Mouse (Mus musculus): Measurements from ENCODE around the gene Astn2.

The Astn2 gene

GRCm38 (mm10) chr4:65832971-65833370, 571.4 kb downstream of the Astn2 start:
- DNase-seq: no peak

DNA sequence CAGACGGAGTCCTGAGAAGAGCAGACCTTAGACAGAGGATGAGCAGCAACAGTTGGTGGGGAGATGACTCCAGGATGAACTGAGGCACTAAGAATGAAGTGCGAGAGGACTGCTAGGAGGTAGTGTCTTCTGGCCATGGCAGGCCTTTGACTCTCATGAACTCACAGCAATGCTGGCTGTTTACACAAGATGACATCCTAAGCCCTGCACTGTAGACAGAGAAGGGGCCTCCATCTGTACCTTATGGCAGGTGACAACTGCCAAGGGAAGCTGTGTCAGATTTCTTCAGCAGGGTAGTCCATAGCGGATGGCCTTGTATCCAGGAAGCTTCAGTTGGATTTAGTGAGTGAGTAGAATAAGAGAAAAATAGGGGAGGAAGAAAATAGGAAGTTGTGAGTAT, 572.5 kb downstream of the Astn2 start:
- DNase-seq: no peak

DNA sequence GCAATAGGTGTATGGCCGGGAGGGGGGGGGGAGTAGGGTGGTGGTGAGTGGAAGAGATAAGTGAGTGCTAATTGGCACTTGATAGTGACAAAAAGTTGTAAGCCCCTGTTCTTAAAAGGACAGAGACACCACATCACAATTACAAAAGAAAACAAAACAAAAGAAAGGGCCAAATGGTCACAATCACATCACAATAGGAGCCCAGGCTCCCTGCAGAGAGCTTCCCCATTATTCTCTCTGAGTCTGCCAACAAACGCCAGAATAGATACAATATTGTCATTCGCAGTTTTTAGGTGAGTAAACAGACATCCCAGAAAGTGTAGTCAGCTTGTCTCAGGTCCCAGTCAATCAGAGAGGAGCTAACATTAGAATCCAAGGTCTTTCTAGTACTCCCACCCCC, 573.9 kb downstream of the Astn2 start:
- DNase-seq: peak in 1 of 2 experiments; percentile 43

- DNase-seq: no peak
These were observed 583.3 kb downstream of the Astn2 start for GRCm38 (mm10) chr4:65821070-65821469.

- no peak for DNase-seq
These were observed 584.2 kb downstream of the Astn2 start for GRCm38 (mm10) chr4:65820236-65820635.

GRCm38 (mm10) chr4:65819835-65820234, 584.6 kb downstream of the Astn2 start:
- DNase-seq: no peak

- DNase-seq: peak; percentile 67 to 75
These were observed 590.3 kb downstream of the Astn2 start for GRCm38 (mm10) chr4:65814176-65814535.

- no peak for DNase-seq
These were observed 590.8 kb downstream of the Astn2 start for GRCm38 (mm10) chr4:65813500-65814175.

DNA sequence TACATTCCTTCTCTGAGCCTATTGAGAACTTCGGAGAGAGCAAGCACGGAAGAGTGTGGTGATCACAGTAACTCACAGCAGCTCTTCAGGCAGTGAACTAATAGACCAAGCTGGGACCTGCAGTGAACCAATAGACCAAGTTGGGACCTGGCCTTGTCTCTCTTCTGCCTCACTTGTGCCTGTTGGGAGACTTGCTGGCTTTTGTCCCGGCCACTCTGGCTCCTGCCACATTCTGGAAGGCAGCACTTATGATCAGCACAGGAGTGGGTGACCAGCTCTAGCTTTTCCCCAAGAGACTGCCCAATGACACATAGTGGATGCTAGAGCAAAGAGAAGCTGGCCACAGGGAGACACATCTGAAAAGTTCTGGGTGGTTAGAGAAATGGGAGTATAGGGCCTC, 597.1 kb downstream of the Astn2 start:
- peak; percentile 61 to 72 for DNase-seq

- DNase-seq: peak; percentile 16 to 35
These were observed 603.2 kb downstream of the Astn2 start for GRCm38 (mm10) chr4:65801204-65801603.

DNA sequence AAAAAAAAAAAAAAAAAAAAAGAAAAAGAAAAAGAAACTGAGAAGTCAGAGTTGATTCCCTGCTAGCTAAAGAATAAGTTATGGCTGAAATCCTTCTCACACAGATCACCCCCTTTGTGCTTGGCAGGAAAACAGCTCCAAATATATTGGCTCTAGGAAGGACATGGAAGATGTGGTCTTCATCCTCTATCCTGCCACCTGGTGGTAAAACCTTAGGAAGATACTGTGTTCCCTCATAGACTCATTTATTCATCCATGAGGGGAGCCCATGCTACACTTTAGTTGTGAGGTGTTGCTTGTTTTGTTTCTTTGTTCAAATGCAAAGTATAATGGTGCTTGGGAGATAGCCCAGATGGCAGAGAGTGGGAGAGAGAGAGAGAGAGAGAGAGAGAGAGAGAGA, 613.4 kb downstream of the Astn2 start:
- peak; percentile 11 to 44 for DNase-seq

DNA sequence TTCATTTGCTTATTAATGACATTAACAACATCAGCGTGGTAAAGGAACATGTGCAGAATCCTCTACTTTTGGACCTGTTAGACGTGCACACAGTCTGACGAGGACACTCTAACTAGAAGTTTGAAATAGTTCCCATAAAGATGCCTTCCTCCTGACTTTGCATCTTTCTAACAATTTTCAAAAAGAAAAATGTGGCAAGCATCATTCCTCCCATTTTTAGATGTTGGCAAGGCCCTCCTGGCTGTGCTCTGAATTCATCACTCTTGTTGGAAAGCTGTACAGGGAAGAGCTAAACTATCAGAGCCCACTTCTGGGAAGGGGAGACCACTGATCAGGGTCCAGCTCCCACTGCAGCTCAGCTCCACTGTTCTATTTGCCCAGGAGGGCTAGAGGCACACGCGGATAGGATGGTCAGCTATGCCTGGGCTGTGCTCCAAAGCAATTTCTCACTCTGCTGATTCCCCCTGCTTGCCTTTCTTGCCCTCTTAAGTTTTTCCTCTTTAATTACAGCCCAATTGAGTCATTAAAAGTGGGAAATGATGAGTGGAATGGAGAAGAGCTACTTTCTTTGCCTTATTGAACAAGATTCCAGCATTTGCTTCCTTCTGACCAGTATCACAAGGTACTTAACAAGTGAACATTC, 630.9 kb downstream of the Astn2 start:
- peak; percentile 46 to 60 for DNase-seq

GRCm38 (mm10) chr4:65770952-65771351, 633.5 kb downstream of the Astn2 start:
- no peak for DNase-seq

DNA sequence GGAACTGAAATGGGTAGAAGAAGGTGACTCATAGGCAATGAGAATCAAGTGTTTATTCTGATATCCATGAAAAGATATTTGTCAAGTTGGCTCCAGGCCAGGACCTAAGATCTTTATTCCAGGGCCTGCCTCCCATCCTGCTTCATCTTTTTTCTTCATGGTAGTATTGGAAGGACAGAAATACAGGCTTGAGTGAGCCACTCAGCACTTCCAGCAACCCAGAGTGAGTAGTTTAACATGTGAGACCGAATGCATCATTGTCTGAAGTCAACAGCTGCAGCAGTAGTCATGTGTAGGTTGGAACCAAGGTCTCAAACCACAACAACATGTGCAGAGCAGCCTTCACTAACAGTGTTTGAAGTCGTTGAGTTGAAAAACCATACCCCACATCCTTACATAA, 636.5 kb downstream of the Astn2 start:
- DNase-seq: no peak

DNA sequence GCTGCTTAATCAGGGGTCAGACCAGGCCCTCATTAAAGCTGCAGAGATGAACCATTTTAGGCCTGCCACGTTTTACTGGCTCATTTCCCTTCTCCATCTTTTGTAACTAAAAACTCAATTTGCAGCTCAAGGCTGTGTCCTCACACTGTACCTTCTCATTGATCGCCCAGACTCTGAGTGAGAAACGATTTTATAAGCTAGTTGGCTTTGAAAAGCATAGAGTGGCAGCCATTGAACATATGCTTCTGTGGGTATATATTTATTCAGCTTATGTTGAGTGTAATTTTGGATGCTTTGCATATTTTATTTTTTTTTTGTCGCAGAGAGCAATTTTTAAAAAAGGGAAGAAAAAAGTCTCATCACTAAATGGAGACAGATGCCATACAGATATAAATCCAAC, 637.0 kb downstream of the Astn2 start:
- no peak for DNase-seq

GRCm38 (mm10) chr4:65765312-65765711, 639.1 kb downstream of the Astn2 start:
- no peak for DNase-seq

GRCm38 (mm10) chr4:65764275-65764674, 640.1 kb downstream of the Astn2 start:
- peak; percentile 20 to 49 for DNase-seq

DNA sequence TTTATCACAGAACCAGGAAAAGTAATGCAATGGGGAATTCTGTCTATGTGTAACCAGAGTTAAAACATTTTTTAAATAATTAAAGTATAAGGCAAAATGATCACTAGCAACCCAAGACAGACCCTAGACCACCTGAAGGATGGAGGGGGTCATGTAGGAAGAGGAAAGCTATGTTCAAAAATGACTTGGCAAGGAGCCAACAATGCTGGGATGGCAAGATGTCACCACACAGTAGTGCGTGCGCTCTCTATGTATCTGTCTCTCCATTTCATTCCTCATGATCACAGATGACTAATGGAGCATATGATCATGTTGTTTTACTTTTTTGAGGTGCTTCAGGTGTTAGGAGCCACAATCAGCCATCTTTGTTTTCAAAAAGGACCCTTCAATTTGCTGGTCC, 640.6 kb downstream of the Astn2 start:
- peak; percentile 60 to 70 for DNase-seq

DNA sequence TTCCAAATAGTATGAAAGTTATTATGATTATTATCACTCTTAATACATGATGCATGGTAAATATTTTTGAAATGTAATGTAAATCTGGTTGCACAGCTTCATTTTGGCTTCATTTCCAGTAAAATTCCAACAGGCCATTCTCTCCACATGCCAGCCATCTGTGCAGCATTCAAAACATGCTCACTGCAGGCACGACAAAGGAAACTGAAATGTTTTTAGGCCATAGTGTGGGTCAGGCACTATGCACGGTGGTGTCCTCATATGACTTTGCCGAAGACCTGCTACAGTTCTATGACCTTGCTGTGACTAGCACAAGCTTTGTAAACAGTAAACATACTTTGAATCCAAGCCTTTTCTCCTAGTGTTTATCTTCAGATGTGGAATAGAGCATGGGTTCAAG, 642.3 kb downstream of the Astn2 start:
- peak; percentile 32 to 66 for DNase-seq

DNA sequence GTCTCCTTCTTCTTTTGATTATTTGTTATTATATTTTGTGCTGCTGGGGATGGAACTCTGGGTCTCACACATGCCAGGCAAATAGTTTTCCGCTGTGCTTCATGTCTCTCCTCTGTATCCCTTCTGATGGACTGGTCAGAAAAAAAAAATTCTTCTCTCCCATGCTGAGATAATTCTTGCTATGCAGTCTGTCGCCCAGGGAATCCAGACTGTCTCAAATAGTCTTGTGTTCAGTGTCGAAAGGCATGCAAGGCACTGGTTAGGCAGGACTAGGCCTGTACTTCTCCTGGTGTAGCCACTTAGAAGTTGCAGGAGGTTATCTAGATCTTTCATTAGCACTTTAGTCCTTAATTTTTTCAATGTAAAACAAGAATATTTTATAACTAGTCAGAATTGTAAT, 642.8 kb downstream of the Astn2 start:
- DNase-seq: peak; percentile 13 to 43

DNA sequence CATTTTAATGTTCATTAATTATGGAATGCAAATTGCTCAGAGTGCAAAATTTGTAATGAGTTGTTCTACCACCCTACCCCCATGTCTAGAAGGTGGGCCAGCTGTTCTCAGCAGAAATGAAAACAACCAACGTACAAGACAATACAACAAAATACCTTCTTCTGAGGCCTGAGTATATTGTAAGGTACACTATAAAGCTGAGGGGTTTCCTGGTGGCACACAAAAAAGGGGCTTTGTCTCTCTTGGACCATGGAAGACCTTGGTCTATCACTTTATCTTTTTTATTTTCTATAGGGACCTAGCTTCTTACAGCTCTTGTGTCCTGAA, 645.6 kb downstream of the Astn2 start:
- DNase-seq: no peak

DNA sequence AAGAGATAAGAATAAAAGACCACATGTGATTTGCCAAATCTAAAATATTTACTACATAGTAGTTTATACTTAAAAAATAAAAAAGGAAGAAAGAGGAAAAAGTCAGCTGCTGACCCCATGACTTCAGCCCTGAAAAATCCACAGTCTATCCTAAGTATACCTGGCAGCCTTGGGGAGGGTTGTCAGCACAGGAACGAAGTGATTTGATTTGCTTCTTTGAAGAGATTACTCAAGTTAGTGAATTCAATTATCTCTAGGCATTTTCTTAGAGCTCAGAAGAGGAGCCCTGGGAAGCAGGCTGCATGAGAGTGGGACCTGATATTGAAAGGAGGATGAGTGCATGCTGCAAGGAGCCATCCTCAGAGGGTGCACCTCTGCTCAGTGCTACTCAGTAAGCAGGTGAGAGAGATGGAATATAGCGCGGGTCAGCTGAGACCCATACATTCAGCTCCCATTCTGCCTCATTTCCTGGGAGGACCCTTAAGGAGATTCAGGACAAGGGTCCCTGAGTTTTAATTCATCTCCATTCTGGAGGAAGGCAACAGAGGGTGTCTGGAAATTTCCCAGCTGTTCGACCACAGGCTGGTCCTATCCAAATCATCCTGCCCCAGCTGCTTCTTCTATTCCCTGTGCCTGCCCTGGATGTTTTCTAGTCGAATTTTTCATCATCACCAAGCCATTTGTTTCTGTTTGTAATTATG, 646.1 kb downstream of the Astn2 start:
- DNase-seq: no peak

- no peak for DNase-seq
These were observed 651.5 kb downstream of the Astn2 start for GRCm38 (mm10) chr4:65752941-65753340.

DNA sequence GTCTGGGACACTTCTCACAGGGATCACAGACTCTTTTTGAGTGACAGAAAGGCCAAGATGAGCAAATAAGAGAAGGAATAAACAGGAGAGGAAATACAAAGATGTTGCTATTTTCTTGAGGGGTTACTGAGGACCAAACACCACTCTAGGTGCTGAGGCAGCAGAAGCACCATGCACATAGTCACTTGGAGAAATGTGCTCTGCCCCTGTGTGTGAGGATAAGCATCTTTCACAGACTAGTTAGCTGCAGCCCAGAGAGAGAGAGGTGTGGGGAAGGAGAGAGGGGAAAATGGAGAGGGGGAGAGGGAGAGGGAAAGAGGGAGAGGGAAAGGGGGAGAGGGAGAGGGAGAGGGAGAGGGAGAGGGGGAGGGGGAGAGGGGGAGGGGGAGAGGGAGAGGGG, 659.6 kb downstream of the Astn2 start:
- no peak for DNase-seq

Data from cerebellum, postnatal 14 days (tissue).